Mouse (Mus musculus) MEL (cell line): Measurements from ENCODE around the gene Cdk16.

Source experiments
- USF1 ChIP-seq: IDR thresholded peaks from 2 replicates; pipeline ENCODE4 v1.6.1; 2014; ENCODE audit warnings: low read depth, mild to moderate bottlenecking, inconsistent platforms, low read length, improper control_type of control experiment, moderate library complexity
- ZC3H11A ChIP-seq: IDR thresholded peaks from 2 replicates; pipeline ENCODE4 v1.6.1; 2012; ENCODE audit warnings: low read depth, mild to moderate bottlenecking, inconsistent platforms, low read length, improper control_type of control experiment

GRCm38 (mm10) chrX:20662716-20663443 lies 24.9 kb upstream of the Cdk16 start:
- TF ChIP-seq ZC3H11A (peak; percentile 77), USF1 (no peak)
